Mouse (Mus musculus): ENCODE measurements around the gene Mmel1. TPM values are rescaled to one million over a fixed set of nuclear protein-coding genes. Genes with fewer than 3 reads are reported as not detected.

Gene Mmel1
- polyA plus RNA-seq, 1 experiment from 2014 or later: not detected

DNA sequence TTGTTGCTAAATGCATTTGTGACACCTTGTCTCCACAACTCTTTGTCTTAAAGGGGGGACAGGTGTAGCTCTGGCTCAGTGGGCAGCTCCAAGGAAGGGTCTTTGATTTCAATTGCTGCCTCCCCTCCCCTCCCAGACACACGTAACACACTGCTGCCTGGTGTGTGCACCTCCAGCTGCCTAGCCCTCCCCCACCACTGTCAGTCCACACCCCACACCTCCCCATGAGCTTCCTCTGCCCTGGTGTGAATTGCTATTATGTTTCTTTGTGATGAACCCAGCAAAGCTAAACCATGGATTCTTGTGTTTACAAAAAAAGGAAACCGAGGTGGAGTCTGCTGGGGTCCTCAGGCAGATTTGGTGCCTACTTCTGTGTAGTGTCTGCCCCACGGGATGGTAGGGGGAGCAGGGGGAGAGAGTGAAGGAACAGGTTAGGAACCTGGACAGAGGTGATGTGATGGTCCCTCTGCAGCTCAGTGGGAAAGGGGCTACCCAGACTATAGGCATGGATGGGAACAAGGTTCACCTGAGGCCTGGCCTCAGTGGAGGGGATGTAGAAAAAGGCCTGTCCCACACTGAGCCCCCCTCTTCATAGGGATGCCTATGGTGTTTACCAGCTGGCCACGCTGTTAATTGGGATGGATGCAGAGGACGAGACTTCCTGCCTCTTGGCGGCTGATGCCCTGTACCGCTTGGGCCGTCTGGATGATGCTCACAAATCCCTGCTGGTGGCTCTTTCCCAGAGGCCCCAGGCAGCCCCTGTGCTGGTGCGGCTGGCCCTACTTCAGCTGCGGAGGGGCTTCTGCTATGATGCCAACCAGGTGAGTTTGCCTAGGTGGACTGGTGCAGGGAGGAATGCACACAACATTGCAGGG is 11.8 kb upstream of the Mmel1 start:
- ATAC-seq (ENCODE audit: insufficient number of reproducible peaks, low FRiP score, low TSS enrichment, low read depth): no peak

DNA sequence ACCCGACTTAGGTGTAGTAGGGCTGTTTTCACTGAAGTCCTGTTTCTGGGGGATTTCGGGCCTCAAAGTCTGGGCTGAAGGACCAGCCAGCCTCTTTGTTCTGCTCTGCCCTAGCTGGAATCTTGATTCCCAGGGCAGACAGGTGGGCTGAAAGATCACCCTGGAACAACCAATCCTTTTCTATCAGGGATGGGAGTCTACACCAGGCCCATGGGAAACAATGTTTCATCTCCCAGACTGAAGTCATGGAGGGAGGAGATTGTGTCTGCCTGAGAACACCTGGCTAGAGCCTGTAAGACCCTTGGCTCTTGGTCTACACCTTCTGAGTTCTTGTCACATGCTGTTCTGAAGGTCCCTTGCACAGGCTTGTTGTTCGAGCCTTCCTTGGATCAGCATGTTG is 10.8 kb upstream of the Mmel1 start:
- no peak for ATAC-seq (ENCODE audit: insufficient number of reproducible peaks, low FRiP score, low TSS enrichment, low read depth)
- H3K27ac ChIP-seq (replicated peaks; ENCODE audit: low read depth, low read length): no peak overlapping the region
- H3K4me1 ChIP-seq (ENCODE audit: control insufficient read depth, insufficient read depth, low read length): peaks cover 8% of the 10 kb centered on the region; the same call in 1 of the 2 replicates
- H3K27me3 ChIP-seq (ENCODE audit: control insufficient read depth, insufficient read depth, low read length): peaks cover 20% of the 10 kb centered on the region
- H3K4me3 ChIP-seq (ENCODE audit: low read depth, low read length): no peak overlapping the region
- no peak for DNase-seq (ENCODE audit: low spot score)
- WGBS: 85% methylated on average over 3 of the region's 3 CpGs
- H3K9me3 ChIP-seq (ENCODE audit: control insufficient read depth, low read length): no peaks in the 10 kb centered on the region
- H3K9ac ChIP-seq (ENCODE audit: low read length): no peak overlapping the region
- no peaks in the 10 kb centered on the region for H3K36me3 ChIP-seq (ENCODE audit: control insufficient read depth, insufficient read depth, low read length)
- H3K4me2 ChIP-seq (ENCODE audit: low read depth, severe bottlenecking): no peak overlapping the region

More for the DNA sequence above, 11.8 kb upstream of the Mmel1 start:
- no peak overlapping the region for H3K4me2 ChIP-seq (ENCODE audit: low read depth, severe bottlenecking)
- H3K4me1 ChIP-seq (ENCODE audit: control insufficient read depth, insufficient read depth, low read length): peaks cover 8% of the 10 kb centered on the region; the same call in 1 of the 2 replicates
- 77% methylated on average over 10 of the region's 10 CpGs for WGBS
- H3K4me3 ChIP-seq (ENCODE audit: low read depth, low read length): no peak overlapping the region
- no peak for DNase-seq (ENCODE audit: low spot score)
- H3K9me3 ChIP-seq (ENCODE audit: control insufficient read depth, low read length): no peaks in the 10 kb centered on the region
- no peak overlapping the region; the same call in 1 of the 2 replicates for H3K9ac ChIP-seq (ENCODE audit: low read length)
- H3K27ac ChIP-seq (replicated peaks; ENCODE audit: low read depth, low read length): no peak overlapping the region
- peaks cover 20% of the 10 kb centered on the region for H3K27me3 ChIP-seq (ENCODE audit: control insufficient read depth, insufficient read depth, low read length)
- no peaks in the 10 kb centered on the region for H3K36me3 ChIP-seq (ENCODE audit: control insufficient read depth, insufficient read depth, low read length)

- no peak for ATAC-seq (ENCODE audit: insufficient number of reproducible peaks, low FRiP score, low TSS enrichment, low read depth)
- Histone ChIP-seq H3K36me3 (ENCODE audit: control insufficient read depth, insufficient read depth, low read length) (no peaks in the 10 kb centered on the region), H3K4me3 (ENCODE audit: low read depth, low read length) (no peak overlapping the region), H3K9me3 (ENCODE audit: control insufficient read depth, low read length) (no peaks in the 10 kb centered on the region), H3K4me1 (ENCODE audit: control insufficient read depth, insufficient read depth, low read length) (0 out of 2 replicates have a peak, but pooled peaks cover 6% of the 10 kb centered on the region), H3K27ac (replicated peaks; ENCODE audit: low read depth, low read length) (no peak overlapping the region), H3K4me2 (ENCODE audit: low read depth, severe bottlenecking) (no peak overlapping the region), H3K9ac (ENCODE audit: low read length) (no peak overlapping the region), H3K27me3 (ENCODE audit: control insufficient read depth, insufficient read depth, low read length) (no peaks in the 10 kb centered on the region; the same call in 1 of the 2 replicates)
- 71% methylated on average over 5 of the region's 5 CpGs for WGBS
- no peak for DNase-seq (ENCODE audit: low spot score)
Observed at GRCm38 (mm10) chr4:154861967-154862366, 7.4 kb upstream of the Mmel1 start.

DNA sequence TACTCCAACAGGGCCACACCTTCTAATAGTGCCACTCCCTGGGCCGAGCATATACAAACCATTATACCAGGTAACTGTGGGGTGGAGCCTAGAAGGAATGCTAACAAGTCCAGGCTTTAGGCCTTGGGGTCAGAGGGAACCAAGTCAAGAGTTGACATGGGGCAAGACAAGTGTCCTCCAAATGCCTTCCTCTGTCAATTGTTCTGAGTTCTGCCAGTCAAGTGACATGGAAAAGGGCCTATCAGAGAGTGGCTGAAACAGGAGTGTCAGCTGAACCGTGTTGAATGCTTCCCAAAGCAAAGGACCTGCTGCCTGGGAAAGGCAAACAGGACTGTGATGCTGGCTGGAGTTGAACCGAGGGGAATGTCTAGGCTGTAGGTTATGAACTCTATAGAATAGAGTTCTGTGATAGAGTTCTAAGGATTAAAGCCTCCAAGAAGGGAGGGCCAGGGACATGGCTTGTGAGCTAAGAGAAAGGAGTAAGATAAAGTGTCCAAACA is 5.9 kb upstream of the Mmel1 start:
- no peaks in the 10 kb centered on the region for H3K9me3 ChIP-seq (ENCODE audit: control insufficient read depth, low read length)
- peak overlapping the region; percentile 43; the same call in 1 of the 2 replicates for H3K27ac ChIP-seq (replicated peaks; ENCODE audit: low read depth, low read length)
- no peak overlapping the region for H3K4me3 ChIP-seq (ENCODE audit: low read depth, low read length)
- ATAC-seq (ENCODE audit: insufficient number of reproducible peaks, low FRiP score, low TSS enrichment, low read depth): no peak
- H3K27me3 ChIP-seq (ENCODE audit: control insufficient read depth, insufficient read depth, low read length): no peaks in the 10 kb centered on the region
- 88% methylated on average over 3 of the region's 3 CpGs for WGBS
- no peak overlapping the region for H3K9ac ChIP-seq (ENCODE audit: low read length)
- 0 out of 2 replicates have a peak, but pooled peaks cover 6% of the 10 kb centered on the region for H3K4me1 ChIP-seq (ENCODE audit: control insufficient read depth, insufficient read depth, low read length)
- no peaks in the 10 kb centered on the region for H3K36me3 ChIP-seq (ENCODE audit: control insufficient read depth, insufficient read depth, low read length)
- DNase-seq (ENCODE audit: low spot score): no peak
- no peak overlapping the region for H3K4me2 ChIP-seq (ENCODE audit: low read depth, severe bottlenecking)

DNA sequence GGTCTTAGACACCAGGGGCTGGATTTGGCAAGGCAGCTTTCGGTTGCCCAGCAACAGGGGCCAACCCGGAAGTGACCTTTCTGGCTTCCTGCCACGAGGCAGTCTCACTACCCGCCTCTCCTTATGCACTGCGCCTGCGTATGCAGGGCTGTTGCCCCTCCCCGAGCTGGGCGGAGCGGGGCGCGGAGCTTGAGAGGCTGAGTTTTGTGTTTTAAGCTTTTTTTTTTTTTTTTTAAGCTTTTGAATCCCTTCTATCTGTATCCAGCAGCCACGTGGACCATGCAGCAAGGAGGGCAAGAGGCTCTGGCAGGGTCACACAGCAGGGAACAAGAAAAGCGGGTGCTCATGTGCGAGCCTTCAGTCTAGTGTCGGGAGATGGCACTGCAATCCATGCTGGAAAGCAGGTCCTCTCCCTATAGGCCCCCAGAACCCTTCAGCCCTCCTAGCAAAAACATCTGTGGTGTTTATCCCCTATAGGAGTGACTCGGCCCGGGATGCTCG is 5.1 kb upstream of the Mmel1 start:
- Histone ChIP-seq H3K27me3 (ENCODE audit: control insufficient read depth, insufficient read depth, low read length) (no peaks in the 10 kb centered on the region), H3K4me3 (ENCODE audit: low read depth, low read length) (peak overlapping the region; percentile 26), H3K27ac (replicated peaks; ENCODE audit: low read depth, low read length) (peak overlapping the region; percentile 60), H3K4me2 (ENCODE audit: low read depth, severe bottlenecking) (peak overlapping the region; percentile 43), H3K9me3 (ENCODE audit: control insufficient read depth, low read length) (no peaks in the 10 kb centered on the region), H3K9ac (ENCODE audit: low read length) (peak overlapping the region; percentile 49), H3K36me3 (ENCODE audit: control insufficient read depth, insufficient read depth, low read length) (no peaks in the 10 kb centered on the region), H3K4me1 (ENCODE audit: control insufficient read depth, insufficient read depth, low read length) (0 out of 2 replicates have a peak, but pooled peaks cover 6% of the 10 kb centered on the region)
- ATAC-seq (ENCODE audit: insufficient number of reproducible peaks, low FRiP score, low TSS enrichment, low read depth): peak; percentile 92
- DNase-seq (ENCODE audit: low spot score): peak; percentile 97
- under 1% methylated on average over 18 of the region's 18 CpGs for WGBS

GRCm38 (mm10) chr4:154864961-154865760 is 4.2 kb upstream of the Mmel1 start:
- H3K4me2 ChIP-seq (ENCODE audit: low read depth, severe bottlenecking): peak overlapping the region; percentile 43
- WGBS: 83% methylated on average over 18 of the region's 18 CpGs

DNA sequence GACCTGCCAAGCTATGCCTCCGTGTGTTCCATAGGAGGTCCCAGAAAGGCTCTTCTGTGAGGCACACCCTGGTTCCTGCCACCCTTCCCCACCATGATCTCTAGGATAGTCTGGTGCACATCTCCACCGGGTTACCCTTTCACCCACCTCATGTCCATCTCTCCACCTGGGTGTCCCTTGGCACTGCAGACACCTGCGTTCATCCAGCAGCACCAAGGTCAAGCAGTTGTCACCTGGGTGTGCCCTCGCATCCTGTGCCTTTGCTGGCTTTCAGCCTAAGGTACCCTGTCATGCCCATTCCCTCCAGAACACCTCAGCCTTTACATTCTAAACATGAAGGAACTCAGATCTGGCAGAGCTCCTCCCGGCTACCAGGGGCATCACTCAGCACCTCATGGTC is 3.0 kb upstream of the Mmel1 start:
- H3K9ac ChIP-seq (ENCODE audit: low read length): no peak overlapping the region
- no peaks in the 10 kb centered on the region for H3K9me3 ChIP-seq (ENCODE audit: control insufficient read depth, low read length)
- no peak overlapping the region for H3K4me2 ChIP-seq (ENCODE audit: low read depth, severe bottlenecking)
- no peaks in the 10 kb centered on the region for H3K36me3 ChIP-seq (ENCODE audit: control insufficient read depth, insufficient read depth, low read length)
- DNase-seq (ENCODE audit: low spot score) (no peak), ATAC-seq (ENCODE audit: insufficient number of reproducible peaks, low FRiP score, low TSS enrichment, low read depth) (no peak)
- H3K27me3 ChIP-seq (ENCODE audit: control insufficient read depth, insufficient read depth, low read length): 0 out of 2 replicates have a peak, but pooled peaks cover 4% of the 10 kb centered on the region
- 86% methylated on average over 5 of the region's 5 CpGs for WGBS
- H3K27ac ChIP-seq (replicated peaks; ENCODE audit: low read depth, low read length): no peak overlapping the region
- no peak overlapping the region for H3K4me3 ChIP-seq (ENCODE audit: low read depth, low read length)
- H3K4me1 ChIP-seq (ENCODE audit: control insufficient read depth, insufficient read depth, low read length): 0 out of 2 replicates have a peak, but pooled peaks cover 6% of the 10 kb centered on the region

More at GRCm38 (mm10) chr4:154864961-154865760, 4.2 kb upstream of the Mmel1 start:
- Histone ChIP-seq H3K9ac (ENCODE audit: low read length) (peak overlapping the region; percentile 49), H3K36me3 (ENCODE audit: control insufficient read depth, insufficient read depth, low read length) (no peaks in the 10 kb centered on the region), H3K27ac (replicated peaks; ENCODE audit: low read depth, low read length) (peak overlapping the region; percentile 60; the same call in 1 of the 2 replicates), H3K27me3 (ENCODE audit: control insufficient read depth, insufficient read depth, low read length) (no peaks in the 10 kb centered on the region), H3K4me3 (ENCODE audit: low read depth, low read length) (peak overlapping the region; percentile 26; the same call in 1 of the 2 replicates), H3K4me1 (ENCODE audit: control insufficient read depth, insufficient read depth, low read length) (0 out of 2 replicates have a peak, but pooled peaks cover 6% of the 10 kb centered on the region), H3K9me3 (ENCODE audit: control insufficient read depth, low read length) (no peaks in the 10 kb centered on the region)
- DNase-seq (ENCODE audit: low spot score) (no peak), ATAC-seq (ENCODE audit: insufficient number of reproducible peaks, low FRiP score, low TSS enrichment, low read depth) (no peak)

- Histone ChIP-seq H3K4me3 (ENCODE audit: low read depth, low read length) (no peak overlapping the region), H3K27ac (replicated peaks; ENCODE audit: low read depth, low read length) (no peak overlapping the region; the same call in 1 of the 2 replicates)
- ATAC-seq (ENCODE audit: insufficient number of reproducible peaks, low FRiP score, low TSS enrichment, low read depth): no peak
Observed at GRCm38 (mm10) chr4:154867257-154867656, 2.1 kb upstream of the Mmel1 start.

More at GRCm38 (mm10) chr4:154867257-154867656, 2.1 kb upstream of the Mmel1 start:
- 0 out of 2 replicates have a peak, but pooled peaks cover 5% of the 10 kb centered on the region for H3K27me3 ChIP-seq (ENCODE audit: control insufficient read depth, insufficient read depth, low read length)
- WGBS: 78% methylated on average over 6 of the region's 6 CpGs
- no peak for DNase-seq (ENCODE audit: low spot score)
- H3K4me2 ChIP-seq (ENCODE audit: low read depth, severe bottlenecking): no peak overlapping the region
- H3K9me3 ChIP-seq (ENCODE audit: control insufficient read depth, low read length): no peaks in the 10 kb centered on the region
- H3K36me3 ChIP-seq (ENCODE audit: control insufficient read depth, insufficient read depth, low read length): no peaks in the 10 kb centered on the region
- 0 out of 2 replicates have a peak, but pooled peaks cover 6% of the 10 kb centered on the region for H3K4me1 ChIP-seq (ENCODE audit: control insufficient read depth, insufficient read depth, low read length)
- H3K9ac ChIP-seq (ENCODE audit: low read length): no peak overlapping the region

All from limb, embryonic 11.5 days (tissue).